In the genomic region with DNA sequence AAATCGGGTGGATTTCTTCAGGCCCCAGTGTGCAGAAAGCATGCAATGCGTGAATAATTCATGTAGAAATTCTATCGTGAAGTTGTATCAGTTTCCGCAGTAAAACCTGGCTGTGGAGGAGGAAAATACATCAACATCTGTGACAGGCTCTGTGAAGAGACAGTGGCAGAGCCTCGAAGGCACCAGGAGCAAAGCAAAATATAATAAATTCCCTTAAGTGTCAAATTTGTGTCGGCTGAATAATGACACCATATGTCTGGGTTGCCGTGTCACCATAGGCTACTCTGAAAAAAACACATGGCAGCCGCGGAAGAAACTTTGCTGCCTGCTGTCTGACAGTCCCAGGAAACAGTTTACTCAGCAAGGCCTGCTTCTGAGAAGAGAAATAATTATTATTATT, we compare ENCODE assay signal across 19 mouse cellular contexts.
DNase-seq lines count a peak whose midpoint lies in the region; ATAC-seq and TF ChIP-seq lines count a peak whose summit lies in the region.
"Had no signal": no experiment of that assay in that cellular context is flagged by ENCODE, and none has a peak within 500 bp of the region (broad histone marks: within the 10 kb centered on the region; RNA-seq: fewer than 3 reads in every experiment).

No protein-coding gene starts in this region.

- WGBS in kidney, embryonic 15.5 days: 14% methylated on average over 9 of the region's 9 CpGs
- 46% methylated on average over 9 of the region's 9 CpGs for WGBS in forebrain, embryonic 15.5 days
- 26% methylated on average over 9 of the region's 9 CpGs for WGBS in hindbrain, embryonic 14.5 days
- WGBS in neural tube, embryonic 12.5 days: 31% methylated on average over 9 of the region's 9 CpGs
- 68% methylated on average over 9 of the region's 9 CpGs for WGBS in liver, postnatal 0 days (ENCODE audit: insufficient replicate concordance)

- no peak overlapping the region for H3K27ac ChIP-seq in kidney, embryonic 15.5 days
- H3K27ac ChIP-seq in forebrain, embryonic 15.5 days (replicated peaks): no peak overlapping the region
- no peak overlapping the region for H3K27ac ChIP-seq in hindbrain, embryonic 14.5 days
- H3K27ac ChIP-seq in neural tube, embryonic 12.5 days: no peak overlapping the region
- H3K27ac ChIP-seq in liver, postnatal 0 days (ENCODE audit: low read depth): no peak overlapping the region
- H3K27ac ChIP-seq: gastrocnemius, adult 2 months; liver, embryonic 13.5 days; stomach, postnatal 0 days had no signal

- no peaks in the 10 kb centered on the region for H3K9me3 ChIP-seq in kidney, embryonic 15.5 days (replicated peaks)
- no peaks in the 10 kb centered on the region for H3K9me3 ChIP-seq in forebrain, embryonic 15.5 days
- H3K9me3 ChIP-seq in hindbrain, embryonic 14.5 days (ENCODE audit: control insufficient read depth, low read length): no peaks in the 10 kb centered on the region
- H3K9me3 ChIP-seq in neural tube, embryonic 12.5 days: no peaks in the 10 kb centered on the region
- no peaks in the 10 kb centered on the region for H3K9me3 ChIP-seq in liver, postnatal 0 days (ENCODE audit: low read length)
- H3K9me3 ChIP-seq: liver, embryonic 13.5 days had no signal

- TF ChIP-seq CTCF in liver, postnatal 0 days (IDR thresholded peaks at IDR 0.05; ENCODE audit: low read depth): no peak

- TF ChIP-seq EP300 in liver, postnatal 0 days (IDR thresholded peaks at IDR 0.05; ENCODE audit: low read depth): no peak

- H3K27me3 ChIP-seq in kidney, embryonic 15.5 days: no peaks in the 10 kb centered on the region
- H3K27me3 ChIP-seq in forebrain, embryonic 15.5 days: no peaks in the 10 kb centered on the region
- H3K27me3 ChIP-seq in hindbrain, embryonic 14.5 days (ENCODE audit: control insufficient read depth, insufficient read depth, low read length): no peaks in the 10 kb centered on the region
- H3K27me3 ChIP-seq in neural tube, embryonic 12.5 days (replicated peaks): no peaks in the 10 kb centered on the region
- no peaks in the 10 kb centered on the region for H3K27me3 ChIP-seq in liver, postnatal 0 days (ENCODE audit: insufficient read depth, low read length)
- H3K27me3 ChIP-seq: liver, embryonic 13.5 days; megakaryocyte, embryonic 14.5 days had no signal

- no peak overlapping the region for H3K9ac ChIP-seq in kidney, embryonic 15.5 days
- no peak overlapping the region for H3K9ac ChIP-seq in forebrain, embryonic 15.5 days (replicated peaks)
- H3K9ac ChIP-seq in hindbrain, embryonic 14.5 days: no peak overlapping the region
- H3K9ac ChIP-seq in neural tube, embryonic 12.5 days: no peak overlapping the region
- no peak overlapping the region for H3K9ac ChIP-seq in liver, postnatal 0 days (replicated peaks)
- H3K9ac ChIP-seq: liver, embryonic 13.5 days had no signal

- H3K4me2 ChIP-seq in kidney, embryonic 15.5 days: no peak overlapping the region
- no peak overlapping the region for H3K4me2 ChIP-seq in forebrain, embryonic 15.5 days (replicated peaks)
- H3K4me2 ChIP-seq in hindbrain, embryonic 14.5 days (replicated peaks): 0 out of 2 replicates have a peak overlapping the region, but pooled peaks have one; percentile 6
- no peak overlapping the region for H3K4me2 ChIP-seq in neural tube, embryonic 12.5 days (replicated peaks)
- H3K4me2 ChIP-seq in liver, postnatal 0 days (ENCODE audit: low read depth, low read length): no peak overlapping the region
- H3K4me2 ChIP-seq: liver, embryonic 13.5 days had no signal

- H3K4me1 ChIP-seq in kidney, embryonic 15.5 days: peaks cover 6% of the 10 kb centered on the region
- peaks cover 7% of the 10 kb centered on the region; the same call in 1 of the 2 replicates for H3K4me1 ChIP-seq in forebrain, embryonic 15.5 days
- peaks cover 4% of the 10 kb centered on the region; the same call in 1 of the 2 replicates for H3K4me1 ChIP-seq in hindbrain, embryonic 14.5 days (replicated peaks; ENCODE audit: control insufficient read depth, insufficient read depth, low read length)
- no peaks in the 10 kb centered on the region for H3K4me1 ChIP-seq in neural tube, embryonic 12.5 days
- no peaks in the 10 kb centered on the region for H3K4me1 ChIP-seq in liver, postnatal 0 days (ENCODE audit: insufficient read depth)
- H3K4me1 ChIP-seq: liver, embryonic 13.5 days; megakaryocyte, embryonic 14.5 days had no signal

- 0 out of 2 replicates have a peak, but pooled peaks have one; percentile 33 for ATAC-seq in kidney, embryonic 15.5 days (replicated peaks; ENCODE audit: low FRiP score)
- peak; percentile 57; the same call in 1 of the 2 replicates for ATAC-seq in forebrain, embryonic 15.5 days (replicated peaks)
- ATAC-seq in hindbrain, embryonic 14.5 days (ENCODE audit: low FRiP score): peak; percentile 69
- ATAC-seq in neural tube, embryonic 12.5 days (ENCODE audit: low FRiP score, low read depth): peak; percentile 37; the same call in 1 of the 2 replicates
- no peak for ATAC-seq in liver, postnatal 0 days
- ATAC-seq: CD4-positive, CD25-positive, alpha-beta regulatory T cell, adult 4 months; inflammation-experienced regulatory T-cells, adult 6 months; lung, postnatal 0 days had no signal

- no peaks in the 10 kb centered on the region for H3K36me3 ChIP-seq in kidney, embryonic 15.5 days
- no peaks in the 10 kb centered on the region for H3K36me3 ChIP-seq in forebrain, embryonic 15.5 days
- H3K36me3 ChIP-seq in hindbrain, embryonic 14.5 days (replicated peaks; ENCODE audit: control insufficient read depth, insufficient read depth): no peaks in the 10 kb centered on the region
- H3K36me3 ChIP-seq in neural tube, embryonic 12.5 days: no peaks in the 10 kb centered on the region
- H3K36me3 ChIP-seq in liver, postnatal 0 days (replicated peaks; ENCODE audit: insufficient read depth, low read length): no peaks in the 10 kb centered on the region
- H3K36me3 ChIP-seq: liver, embryonic 13.5 days had no signal

- DNase-seq in kidney, adult 8-10 months: no peak
- DNase-seq in hindbrain, embryonic 14.5 days (ENCODE audit: low spot score): peak; percentile 40
- no peak for DNase-seq in yolk sac, embryonic 10.5 days (ENCODE audit: low spot score)
- no peak for DNase-seq in liver, postnatal 0 days
- DNase-seq: adrenal gland, adult 8-10 months; cerebellum, adult 8-10 months; gastrocnemius, adult 2 months; heart, adult 18-20 months; kidney, postnatal 14 days; liver, embryonic 13.5 days; thymus, postnatal 14 days had no signal

- no peak overlapping the region for H3K4me3 ChIP-seq in kidney, embryonic 15.5 days (replicated peaks)
- no peak overlapping the region for H3K4me3 ChIP-seq in forebrain, embryonic 15.5 days
- H3K4me3 ChIP-seq in hindbrain, embryonic 14.5 days (replicated peaks; ENCODE audit: low read length): no peak overlapping the region
- H3K4me3 ChIP-seq in neural tube, embryonic 12.5 days: no peak overlapping the region
- no peak overlapping the region for H3K4me3 ChIP-seq in liver, postnatal 0 days (ENCODE audit: low read depth, low read length)
- H3K4me3 ChIP-seq: gastrocnemius, adult 2 months; liver, embryonic 13.5 days; megakaryocyte, embryonic 14.5 days had no signal
